Mouse (Mus musculus) testis, adult 2 months (tissue): ENCODE data around the gene Tor1b.

ENCODE experiments used
- CTCF ChIP-seq: fragments of 200-500 bp; IDR thresholded peaks from 2 replicates; pipeline ENCODE4 v1.5.1; 2012; ENCODE audit warnings: low read depth, mild to moderate bottlenecking, inconsistent platforms, low read length, moderate library complexity; ENCODE audit not compliant: control insufficient read depth, insufficient read depth, insufficient replicate concordance
- POLR2A ChIP-seq: fragments of 200-500 bp; IDR thresholded peaks from 2 replicates; pipeline ENCODE4 v1.6.1; 2012; ENCODE audit warnings: low read depth, mild to moderate bottlenecking, inconsistent platforms, low read length, moderate library complexity; ENCODE audit not compliant: control insufficient read depth

DNA sequence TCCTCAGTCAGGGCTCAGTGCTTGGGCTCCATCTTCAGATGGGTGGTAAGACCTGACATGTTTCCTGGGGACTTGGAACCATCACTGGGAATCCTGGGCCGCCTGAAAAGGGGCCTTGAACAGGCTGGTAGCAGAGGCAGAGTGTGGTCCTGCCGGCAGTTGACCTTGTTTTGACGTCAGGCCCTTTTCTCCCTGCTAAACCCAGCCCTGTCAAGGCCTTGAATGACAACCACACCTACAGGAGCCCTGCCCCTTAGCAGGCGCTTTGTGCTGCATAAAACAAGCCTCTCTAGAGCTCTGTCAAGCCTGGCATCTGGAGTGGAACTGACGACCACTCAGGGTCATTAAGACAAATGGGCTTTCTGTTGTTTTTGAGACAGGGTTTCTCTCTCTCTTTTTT is 7.1 kb downstream of the Tor1b start:
- no peak for TF ChIP-seq CTCF
- TF ChIP-seq POLR2A = no peak
